Mouse (Mus musculus) adrenal gland, adult (tissue): Measurements from ENCODE around the gene Nploc4.
"Not testable (repeated sequence)": the region's sequence is repeated elsewhere in the genome, so short reads cannot be mapped to it uniquely, and the experiment has no call there.

ENCODE experiments used
- DNase-seq, 2 experiments: peaks; one replicate each; pipeline ENCODE4 v3.0.0; 2022 to 2023; ENCODE audit warnings: low spot score in 1 of 2; ENCODE audit not compliant: inconsistent age in 2 of 2

Nploc4 gene

DNA sequence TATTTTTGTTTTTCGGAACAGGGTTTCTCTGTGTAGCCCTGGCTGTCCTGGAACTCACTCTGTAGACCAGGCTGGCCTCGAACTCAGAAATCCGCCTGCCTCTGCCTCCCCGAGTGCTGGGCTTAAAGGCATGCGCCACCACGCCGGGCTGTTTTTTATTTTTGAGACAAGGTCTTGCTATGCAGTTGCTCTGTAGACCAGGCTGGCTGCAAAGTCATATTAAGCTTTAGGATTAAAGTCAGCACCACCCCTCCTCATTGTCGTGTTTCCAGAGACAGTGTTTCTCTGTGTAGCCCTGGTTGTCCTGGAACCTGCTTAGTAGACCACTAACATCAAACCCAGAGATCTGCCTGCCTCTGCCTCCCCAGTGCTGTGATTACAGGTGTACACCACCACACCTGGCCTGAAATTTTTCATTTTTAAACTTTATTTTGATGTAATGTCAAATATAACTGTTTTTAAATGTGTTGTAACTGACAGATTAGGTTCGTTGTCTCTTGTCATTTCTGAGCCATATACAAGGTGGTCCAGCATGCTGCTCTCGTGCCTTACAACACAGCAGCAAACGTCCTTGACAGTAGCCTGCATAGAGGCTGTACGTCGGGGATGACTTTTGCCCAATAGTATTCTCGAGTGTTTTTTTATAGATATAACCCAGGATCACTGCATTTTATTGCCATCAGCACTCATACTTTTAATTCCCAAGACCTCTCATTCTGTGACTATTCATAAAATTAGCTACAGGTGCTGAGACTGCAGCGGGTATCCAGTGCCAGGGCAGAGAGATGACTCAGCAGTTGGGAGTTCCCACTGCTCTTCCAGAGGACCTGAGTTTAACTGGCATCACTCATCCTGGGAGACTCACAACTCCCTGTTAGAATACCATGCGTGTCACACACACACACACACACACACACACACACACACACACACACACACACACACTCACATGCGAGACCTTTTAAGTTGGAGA lies 82.9 kb downstream of the Nploc4 start:
- DNase-seq = peak; percentile 56 to 73

DNA sequence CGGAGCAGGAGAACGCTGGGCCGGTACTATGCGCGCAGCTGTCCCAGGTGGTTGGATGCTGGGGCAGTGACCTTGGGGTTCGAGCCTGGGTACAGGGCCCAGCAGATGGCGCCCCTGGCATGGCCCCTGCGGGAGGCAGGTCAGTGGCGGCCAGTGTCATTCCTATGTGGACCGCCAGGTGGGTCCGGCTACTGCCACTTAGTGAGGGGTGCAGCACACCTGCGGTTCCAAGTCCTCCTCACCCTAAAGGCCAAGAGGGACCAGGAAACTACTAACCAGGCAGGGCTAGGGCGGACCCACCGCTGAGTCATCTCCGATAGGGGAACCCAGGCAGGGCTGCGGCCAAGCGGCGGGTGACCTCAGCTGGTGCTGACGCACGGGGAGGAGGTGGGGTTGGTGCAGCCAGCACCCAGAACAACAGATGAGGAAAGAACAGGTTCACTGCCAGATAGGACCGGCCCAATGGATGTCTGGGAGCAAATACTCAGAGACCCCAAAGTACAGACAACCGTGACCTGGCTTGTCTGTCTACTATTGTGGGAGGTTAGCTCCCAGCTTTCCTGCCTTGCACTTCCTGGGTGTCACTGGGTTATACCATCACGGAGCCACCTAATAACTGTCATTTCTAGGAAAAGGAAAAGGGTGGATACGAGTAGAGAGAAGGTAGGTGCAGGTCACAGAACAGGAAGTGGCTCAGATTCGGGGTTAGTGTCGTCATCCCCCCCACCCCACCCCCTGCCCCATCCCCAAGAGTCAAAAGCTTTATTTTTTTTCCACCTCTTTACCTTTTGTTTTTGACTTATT lies 83.8 kb downstream of the Nploc4 start:
- peak; percentile 97 for DNase-seq

DNA sequence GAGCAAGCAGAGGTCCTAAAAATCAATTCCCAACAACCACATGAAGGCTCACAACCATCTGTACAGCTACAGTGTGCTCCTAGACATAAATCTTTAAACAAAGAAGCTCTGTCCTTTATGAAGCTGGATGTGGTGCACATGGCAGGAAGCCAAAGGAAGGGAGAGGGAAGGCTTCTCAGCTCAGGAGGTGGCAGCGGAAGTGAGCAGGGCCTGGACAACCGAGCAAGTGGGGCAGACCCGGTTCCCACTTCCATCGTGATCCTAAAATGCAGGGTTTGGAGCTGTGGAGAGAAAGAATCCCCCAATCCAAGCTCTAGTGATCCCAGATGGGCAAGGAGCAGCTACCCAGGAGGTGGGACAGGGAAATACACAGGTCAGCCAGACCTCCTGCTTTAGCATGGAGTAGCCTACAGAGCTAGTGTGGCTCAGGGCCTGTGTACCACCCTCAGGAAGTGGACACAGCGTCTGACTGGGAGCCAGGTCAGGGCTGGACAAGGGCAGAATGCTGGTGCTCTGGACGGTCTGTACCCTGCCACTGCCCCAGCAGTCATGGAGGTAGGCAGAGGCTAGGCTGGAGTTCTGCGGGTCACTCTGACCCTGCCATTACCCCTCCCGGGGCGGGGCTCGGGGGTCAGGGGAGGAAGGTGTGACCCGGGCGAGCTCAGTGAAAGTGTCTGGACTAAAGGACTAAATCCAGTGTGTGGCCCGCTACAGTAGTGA lies 84.8 kb downstream of the Nploc4 start:
- DNase-seq = peak; percentile 65 to 74

DNA sequence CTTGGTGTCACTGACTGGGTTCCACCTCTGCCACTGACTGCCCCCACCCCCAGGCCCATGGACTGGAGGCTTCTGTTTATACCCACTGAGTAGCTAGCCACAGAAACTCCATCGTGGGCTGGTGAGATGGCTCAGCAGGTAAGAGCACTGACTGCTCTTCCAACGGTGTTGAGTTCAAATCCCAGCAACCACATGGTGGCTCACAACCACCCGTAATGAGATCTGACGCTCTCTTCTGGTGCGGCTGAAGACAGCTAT lies 85.5 kb downstream of the Nploc4 start:
- DNase-seq = not testable (repeated sequence)

DNA sequence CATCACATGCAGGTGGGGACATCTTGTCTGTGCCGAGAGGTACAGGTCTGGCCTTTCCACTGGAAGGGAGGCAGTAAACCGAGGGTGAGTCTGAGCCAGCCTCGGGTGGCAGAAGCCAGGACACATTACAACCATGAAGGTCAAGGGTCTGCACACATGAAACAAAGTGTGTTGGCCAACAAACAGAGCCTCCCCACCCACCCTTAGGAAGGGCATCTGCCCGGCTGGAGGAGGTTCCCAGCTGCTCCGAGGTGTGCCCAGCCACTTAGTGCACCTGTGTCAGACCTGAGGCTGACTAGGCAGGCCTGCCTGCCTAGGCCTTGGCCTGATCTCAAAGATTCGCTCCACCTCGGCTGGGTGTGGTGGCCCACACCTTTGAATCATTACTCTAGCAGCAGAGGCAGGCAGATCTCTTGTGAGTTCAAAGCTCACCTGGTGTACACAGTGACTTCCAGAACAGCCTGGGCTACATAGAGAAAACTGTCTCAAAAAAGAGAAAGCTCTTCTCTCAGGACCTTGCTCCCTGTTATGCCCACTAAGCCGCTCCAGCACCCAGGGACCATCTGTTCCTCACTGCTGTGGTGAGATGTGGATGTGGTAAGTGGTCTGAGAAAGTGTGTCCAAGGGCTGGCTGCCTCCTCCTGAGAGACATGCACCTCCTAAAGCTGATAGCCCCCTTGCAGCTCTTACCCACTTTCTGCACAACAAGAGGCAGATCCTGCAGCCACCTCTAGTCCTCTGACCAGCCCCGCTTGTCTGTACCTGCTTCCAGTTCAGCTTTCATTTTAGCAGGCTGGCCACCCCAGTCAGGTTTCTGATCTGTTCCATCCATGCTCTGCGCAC lies 86.0 kb downstream of the Nploc4 start:
- peak; percentile 40 to 73 for DNase-seq

DNA sequence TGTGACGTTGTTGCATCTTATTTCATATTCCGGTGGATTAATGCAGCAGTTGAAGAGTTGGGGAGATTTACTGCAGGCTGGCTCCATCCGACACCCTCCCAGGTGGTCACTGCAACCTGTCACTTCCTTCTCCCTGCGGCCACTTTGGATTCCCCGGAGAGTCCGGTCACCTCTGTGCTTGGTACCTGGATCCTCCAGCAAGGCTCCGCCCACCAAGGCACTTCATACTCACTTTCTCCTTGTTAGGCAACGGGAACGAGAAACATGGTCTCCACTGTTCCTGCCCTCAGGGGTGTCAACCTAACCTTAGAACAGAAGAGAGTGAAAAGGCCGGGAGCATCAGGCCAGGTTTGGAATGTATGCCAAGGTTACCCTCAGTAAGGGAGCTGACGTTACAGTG lies 86.8 kb downstream of the Nploc4 start:
- DNase-seq = peak; percentile 70 to 84

DNA sequence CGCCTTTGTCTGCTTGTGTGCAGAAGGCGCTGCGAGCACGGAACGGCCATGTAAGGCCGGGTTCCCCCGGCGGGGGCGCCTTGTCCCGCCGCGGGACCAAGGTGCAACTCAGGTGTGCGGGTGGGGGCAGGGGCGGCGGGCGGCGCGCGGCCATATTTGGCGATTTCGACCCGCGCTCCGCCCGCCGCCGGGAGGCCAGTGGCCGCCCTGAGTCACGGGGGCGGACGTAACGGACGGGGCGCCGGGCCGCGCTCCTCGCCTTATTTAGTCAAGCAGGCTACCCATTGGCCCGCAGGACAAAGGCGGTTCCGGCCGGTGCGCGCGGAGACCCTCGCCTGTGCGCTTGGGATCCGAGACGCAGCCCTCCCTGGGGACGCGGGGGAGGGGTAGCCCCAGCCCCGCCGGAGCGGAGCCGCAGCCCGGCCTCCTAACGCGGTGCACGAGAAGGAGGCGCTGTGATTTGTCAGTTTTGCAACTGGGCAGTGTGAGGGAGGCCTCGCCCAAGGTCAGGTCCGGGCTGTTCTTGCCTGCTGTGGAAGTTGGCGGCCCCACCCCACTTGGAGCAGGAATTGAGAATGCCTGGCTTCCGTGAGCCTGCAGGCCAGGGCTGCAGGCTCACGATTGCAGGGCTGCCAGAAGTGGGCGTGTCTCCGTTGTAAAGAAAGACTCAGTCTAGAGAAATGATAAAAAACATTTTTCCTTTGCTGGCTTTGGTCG lies 87.4 kb downstream of the Nploc4 start:
- peak; percentile 94 to 97 for DNase-seq

DNA sequence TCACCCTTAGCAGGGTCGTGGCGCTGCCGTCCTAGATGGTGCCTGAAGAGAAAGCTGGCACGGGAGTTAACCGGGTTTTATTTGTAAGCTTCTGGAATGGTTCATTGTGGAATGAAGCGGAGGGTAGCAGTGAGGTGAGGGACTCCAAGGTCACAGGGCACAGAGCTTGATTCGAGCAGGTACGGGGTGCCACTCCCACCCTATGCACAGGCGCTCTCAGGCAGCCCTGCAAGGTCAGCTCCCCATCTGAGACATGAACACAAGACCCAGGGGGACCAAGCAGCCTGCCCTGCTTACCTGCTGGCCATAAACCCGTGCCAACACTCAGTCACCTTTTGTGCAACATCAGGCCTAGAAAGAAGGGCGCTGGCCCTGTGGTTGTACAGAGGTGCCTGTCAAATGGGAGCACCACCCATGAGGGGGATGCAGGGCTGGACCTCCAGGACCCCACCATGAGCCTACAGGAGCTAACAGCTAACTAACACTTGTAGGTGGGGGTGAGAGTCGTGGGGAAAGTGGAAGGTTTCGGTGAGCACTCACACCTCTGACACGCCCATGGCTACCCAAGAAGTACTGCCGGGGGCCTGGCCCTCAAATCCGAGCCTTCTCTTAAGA lies 88.0 kb downstream of the Nploc4 start:
- peak; percentile 74 to 90 for DNase-seq

DNA sequence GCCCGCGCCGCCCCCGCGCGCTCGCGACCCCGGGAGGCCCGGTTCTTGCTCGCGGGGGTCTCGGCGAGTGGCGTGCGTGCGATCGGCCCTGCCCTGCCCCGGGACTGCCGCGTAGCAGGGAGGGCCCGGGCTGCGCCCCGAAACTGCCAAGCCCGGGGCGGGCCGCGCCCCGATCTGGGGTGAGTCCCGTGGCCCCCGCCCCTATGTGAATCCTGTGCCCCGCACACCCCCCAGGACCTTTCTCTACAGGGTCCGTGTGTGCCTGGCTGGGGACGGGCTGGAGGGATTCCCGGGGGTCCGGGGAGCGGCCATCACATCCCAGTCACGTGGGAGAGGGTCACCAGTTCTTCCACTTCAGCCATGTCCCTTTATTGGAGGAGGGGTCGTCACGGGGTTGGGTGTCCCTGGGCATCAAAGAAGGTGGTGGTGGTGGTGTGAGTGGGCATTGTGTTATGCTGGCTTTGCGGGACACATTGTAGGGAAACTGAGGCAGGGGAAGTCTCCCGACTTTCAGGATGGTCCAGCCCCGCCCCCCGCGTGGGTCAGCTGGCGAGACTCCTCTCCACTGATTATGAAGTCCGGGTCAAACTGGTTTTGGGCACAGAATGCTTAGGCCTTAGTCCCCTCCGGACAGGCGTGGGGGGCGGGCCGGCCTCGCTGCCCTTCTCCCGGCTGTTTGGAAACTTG lies 88.7 kb downstream of the Nploc4 start:
- peak in 1 of 2 experiments; percentile 89 for DNase-seq

DNA sequence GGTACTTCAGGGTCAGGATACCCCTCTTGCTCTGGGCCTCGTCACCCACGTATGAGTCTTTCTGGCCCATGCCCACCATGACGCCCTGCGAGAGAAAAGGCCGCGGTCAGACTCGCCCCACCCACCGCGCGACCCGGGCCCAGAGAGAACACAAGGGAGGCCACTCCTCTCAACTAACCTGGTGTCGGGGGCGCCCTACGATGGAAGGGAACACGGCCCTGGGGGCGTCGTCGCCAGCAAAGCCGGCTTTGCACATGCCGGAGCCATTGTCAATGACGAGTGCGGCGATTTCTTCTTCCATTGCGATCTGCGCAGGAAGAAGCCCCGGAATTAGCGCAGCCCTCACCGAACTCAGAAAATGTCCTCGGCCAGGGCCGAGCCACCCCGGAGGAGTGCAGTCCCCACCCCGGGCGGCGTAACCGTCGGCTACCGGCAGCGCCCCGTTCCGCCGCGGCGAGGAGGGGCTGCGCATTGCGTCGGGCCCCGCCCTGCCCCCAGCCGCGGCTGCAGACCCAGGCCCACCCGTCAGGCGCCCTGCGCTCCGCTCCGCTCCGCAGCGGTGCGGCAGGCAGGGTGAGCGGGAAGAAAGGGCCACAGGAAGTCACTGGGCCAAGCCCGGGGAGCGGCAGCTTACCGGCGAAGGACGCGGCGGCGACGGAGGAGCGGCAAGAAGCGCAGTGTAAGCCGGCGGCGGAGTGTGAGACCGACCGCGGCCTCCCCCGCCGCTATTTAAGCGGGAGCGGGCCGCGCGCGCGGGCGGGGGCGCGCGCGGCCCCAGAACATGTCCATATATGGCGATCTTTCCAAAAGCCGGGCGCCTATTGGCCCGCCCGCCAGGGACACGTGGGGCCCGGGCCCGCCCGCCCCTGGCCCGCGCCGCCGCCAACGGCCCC lies 89.5 kb downstream of the Nploc4 start, which contains the start of gene Actg1:
Actg1 (minus strand) TSS at position 752 of the 893 bp plus-strand sequence.
- DNase-seq = peak; percentile 90 to 97

DNA sequence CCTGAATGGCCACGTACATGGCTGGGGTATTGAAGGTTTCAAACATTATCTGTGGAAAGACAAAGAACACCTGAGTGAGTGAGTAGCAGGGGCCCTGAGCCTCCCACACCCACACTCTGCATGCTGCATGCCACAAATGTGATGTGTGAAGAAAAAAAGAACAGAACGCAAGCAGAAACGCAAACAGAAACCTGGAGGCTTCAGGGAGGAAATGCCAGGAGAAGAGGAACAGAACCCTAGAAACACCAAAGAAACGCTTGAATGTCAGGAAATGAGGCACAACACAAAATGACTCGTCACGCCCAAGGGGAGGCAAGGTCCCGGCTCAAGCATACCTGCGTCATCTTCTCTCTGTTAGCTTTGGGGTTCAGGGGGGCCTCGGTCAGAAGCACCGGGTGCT lies 90.2 kb downstream of the Nploc4 start:
- peak; percentile 44 to 80 for DNase-seq

DNA sequence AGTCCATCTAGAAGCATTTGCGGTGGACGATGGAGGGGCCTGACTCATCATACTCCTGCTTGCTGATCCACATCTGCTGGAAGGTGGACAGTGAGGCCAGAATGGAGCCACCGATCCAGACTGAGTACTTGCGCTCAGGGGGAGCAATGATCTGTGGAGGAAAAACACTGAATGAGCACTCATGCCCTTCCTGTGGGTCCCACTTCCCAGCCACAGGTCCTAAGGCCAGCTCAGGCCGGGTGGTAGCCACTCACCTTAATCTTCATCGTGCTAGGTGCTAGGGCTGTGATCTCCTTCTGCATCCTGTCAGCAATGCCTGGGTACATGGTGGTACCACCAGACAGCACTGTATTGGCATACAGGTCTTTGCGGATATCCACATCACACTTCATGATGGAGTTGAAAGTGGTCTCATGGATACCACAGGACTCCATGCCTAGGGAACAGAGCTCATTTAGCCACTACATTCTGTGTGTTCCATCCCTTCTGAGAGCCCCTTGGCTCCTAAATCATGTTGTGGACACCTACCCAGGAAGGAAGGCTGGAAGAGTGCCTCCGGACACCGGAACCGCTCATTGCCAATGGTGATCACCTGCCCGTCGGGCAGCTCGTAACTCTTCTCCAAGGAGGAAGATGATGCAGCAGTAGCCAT lies 91.0 kb downstream of the Nploc4 start:
- peak in 1 of 2 experiments; percentile 65 for DNase-seq

DNA sequence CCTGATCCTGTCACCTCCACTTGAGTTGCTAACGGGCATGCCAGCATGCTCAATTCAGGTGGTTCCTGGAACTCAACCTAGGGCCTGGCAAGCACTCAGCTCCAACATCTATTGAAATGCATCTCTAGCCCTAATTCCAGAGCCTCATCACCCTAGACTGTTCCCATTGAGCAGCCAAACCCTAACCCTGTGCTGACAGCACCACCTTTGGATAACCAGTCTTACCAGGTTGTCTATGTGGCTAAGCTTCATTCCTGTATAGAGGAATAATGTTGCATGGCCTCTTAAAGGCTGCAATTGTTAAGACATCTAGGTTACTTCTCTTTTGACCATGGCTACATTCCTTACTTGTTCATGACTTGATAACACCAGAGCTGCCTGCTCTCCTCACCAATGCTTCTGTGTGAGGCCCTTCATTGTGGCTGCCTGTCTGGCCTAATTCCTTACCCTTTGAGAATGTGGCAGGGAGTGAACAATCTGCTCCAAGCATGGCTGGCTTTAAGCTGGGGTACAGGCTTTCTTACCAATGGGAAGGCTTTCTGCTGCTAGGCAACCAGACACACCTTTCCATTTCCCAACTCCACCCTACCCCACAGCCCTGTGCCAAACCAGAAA lies 92.3 kb downstream of the Nploc4 start:
- peak in 1 of 2 experiments; percentile 53 for DNase-seq

DNA sequence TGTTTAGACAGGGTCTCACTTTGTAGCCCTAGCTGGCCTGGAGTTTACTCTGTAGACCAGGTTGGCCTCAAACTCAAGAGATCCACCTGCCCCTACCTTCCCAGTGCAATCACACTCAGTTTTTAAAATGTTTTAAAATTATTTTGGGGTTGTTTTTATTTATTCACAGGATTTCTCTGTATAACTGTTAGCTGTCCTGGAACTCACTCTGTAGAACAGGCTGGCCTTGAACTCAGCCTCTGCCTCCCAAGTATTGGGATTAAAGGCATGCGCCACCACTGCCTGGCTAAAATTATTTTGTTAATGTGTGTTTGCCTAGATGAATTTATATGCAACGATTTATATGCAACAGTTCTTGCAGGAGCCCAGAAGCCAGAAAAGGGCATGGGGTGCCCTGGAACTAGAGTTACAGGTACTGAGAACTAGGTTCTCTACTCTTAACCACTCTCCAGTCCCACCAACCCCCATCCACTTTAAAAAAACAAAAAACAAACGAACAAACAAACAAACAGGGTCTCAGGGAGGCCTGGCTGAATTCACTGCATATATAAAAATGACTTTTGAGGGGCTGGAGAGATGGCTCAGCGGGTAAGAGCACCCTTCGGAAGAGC lies 93.1 kb downstream of the Nploc4 start:
- DNase-seq = peak in 1 of 2 experiments; percentile 43

DNA sequence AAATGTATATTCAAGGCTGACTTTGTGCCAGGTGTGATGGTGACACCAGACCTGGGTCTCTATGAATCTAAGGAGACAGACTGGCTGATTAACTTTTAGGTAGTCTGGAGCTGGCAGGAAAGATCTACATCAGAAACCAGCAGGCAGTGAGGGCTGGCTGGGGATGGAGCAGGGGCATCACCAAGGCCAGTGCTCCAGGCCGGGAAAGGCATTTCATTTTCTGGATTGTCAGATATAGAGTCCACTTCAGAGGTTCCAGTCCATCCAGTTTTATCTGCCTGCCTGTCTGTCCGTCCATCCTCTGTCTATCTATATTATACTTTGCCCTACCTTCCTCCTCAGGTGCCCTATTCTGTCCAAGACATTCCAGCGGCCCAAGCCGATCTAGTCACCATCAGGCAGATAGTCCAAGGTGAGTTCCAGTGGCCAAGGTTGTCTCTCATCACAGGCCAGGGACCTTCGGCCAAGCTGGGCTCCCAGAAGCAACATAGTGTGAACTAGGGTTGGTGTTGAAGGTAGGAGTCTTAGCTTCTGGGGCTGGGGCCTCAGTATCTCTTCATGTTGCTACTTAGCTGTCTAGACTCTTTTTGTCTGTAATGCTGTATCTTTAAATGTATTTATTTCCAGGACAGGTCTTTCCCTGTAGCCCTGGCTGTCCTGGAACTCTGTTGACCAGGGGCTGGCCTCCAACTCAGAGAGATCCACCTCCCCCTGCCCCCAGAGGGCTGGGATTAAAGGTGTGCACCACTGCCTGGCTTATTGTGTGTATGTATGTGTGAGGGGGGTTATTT lies 93.8 kb downstream of the Nploc4 start:
- DNase-seq = peak in 1 of 2 experiments; percentile 60
